Mouse (Mus musculus) spleen, adult 18-20 months (tissue): ENCODE measurements around the gene Clta.

Experiments used
- DNase-seq, 2 experiments: peaks; one replicate each; pipeline ENCODE4 v3.0.0; 2022; ENCODE audit warnings: mixed read lengths in 2 of 2

Gene Clta

GRCm38 (mm10) chr4:44078358-44078933, 74.2 kb downstream of the Clta start:
- no peak for DNase-seq
